Mouse (Mus musculus): Measurements from ENCODE around the gene Ell.

Ell gene

DNA sequence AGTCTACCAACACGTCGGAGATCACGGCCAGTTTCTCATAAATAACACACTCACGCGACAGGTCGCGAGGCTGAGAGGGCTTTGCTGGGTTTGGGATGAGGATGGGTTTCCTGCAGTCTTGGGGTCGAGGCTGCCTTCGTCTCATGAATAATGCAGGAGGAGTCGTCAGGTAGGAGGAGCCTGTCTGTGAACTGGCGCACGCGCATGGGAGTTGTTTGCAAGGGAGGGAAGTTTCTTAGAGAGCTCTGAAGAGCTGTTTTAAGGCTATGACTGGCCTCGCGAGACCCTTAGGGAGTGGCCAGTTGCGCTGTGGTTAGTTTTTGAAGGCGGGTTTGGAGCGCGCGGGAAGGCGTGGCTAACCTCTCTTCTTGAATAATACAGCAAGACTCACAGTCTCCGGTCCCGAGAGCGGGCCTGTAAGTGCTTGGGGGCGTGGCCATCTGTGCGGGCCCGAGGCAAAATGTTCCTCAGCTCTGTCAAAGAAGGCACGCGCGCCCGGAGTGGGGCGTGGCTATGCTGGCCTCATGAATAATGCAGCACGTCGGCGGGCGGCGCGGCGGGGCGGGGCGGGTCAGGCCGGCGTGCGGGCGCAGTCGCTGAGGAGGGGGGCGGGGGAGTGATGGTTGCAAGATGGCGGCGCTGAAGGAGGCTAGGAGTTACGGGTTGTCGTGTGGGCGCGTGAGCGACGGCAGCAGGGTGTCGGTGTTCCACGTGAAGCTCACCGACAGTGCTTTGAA is at the start of gene Ell:
TSS of gene Ell (plus strand) at position 381 of the 737 bp plus-strand sequence.
- peak; percentile 99 for DNase-seq (ENCODE audit: low spot score in 2 of 2)

DNA sequence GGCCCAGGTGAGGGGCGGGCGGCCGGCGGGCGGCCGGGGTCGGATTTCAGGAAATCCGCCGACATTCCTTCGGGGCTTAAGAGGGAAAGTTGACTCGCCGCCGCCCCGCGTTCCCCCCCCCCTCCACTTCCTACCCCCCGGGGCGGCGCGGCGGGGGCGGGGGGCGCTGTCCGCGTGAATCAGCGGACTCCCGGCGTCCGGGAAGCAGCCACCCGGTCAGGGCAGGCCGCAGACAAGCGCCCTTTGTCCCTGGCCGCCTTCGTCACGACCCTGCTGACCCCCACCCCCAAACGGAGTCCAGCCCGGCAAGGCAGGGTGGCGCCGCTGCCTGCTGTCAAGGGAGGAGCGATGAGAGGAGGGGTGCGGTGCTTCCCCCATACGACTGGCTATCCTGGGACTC is 49.7 kb upstream of the Ell start:
- DNase-seq (ENCODE audit: low spot score in 2 of 2), result no peak

GRCm38 (mm10) chr8:70490061-70490879 is 49.0 kb upstream of the Ell start:
- no peak for DNase-seq (ENCODE audit: low spot score in 2 of 2)

DNA sequence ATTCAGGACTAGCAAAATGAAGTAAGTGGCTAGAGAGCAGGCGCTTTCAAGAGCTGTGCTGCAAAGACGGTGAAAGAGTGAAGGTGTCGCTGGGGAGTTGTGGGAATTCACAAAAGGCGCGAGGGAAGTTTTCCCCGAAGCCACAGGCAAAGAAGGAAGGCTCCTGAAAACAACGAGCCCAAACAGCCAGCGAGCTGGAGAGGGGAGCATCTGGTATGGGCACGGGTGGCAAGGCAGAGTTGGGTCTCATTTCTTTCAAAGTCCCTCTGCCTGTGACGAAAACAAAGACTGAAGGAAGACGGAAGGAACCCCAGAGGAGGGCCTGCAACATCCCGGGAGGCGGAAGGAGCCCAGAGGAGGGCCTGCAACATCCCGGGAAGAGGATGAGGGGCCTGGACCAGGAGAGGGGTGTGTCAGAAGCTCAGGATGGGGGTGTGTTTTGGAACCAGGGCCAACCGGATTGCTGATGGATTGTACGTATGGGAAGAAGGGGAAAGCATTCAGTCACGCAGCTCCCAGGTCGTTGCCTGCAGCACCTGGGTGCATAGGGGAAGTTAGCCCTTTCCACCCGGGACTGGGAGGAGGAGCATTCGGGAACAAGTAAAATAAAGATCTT is 48.3 kb upstream of the Ell start:
- DNase-seq (ENCODE audit: low spot score in 2 of 2), result no peak

- no peak for DNase-seq (ENCODE audit: low spot score in 2 of 2)
These were observed 46.3 kb upstream of the Ell start, which contains the start of gene Crlf1 for GRCm38 (mm10) chr8:70492664-70493640. Crlf1 (plus strand) TSS chr8:70493158.

DNA sequence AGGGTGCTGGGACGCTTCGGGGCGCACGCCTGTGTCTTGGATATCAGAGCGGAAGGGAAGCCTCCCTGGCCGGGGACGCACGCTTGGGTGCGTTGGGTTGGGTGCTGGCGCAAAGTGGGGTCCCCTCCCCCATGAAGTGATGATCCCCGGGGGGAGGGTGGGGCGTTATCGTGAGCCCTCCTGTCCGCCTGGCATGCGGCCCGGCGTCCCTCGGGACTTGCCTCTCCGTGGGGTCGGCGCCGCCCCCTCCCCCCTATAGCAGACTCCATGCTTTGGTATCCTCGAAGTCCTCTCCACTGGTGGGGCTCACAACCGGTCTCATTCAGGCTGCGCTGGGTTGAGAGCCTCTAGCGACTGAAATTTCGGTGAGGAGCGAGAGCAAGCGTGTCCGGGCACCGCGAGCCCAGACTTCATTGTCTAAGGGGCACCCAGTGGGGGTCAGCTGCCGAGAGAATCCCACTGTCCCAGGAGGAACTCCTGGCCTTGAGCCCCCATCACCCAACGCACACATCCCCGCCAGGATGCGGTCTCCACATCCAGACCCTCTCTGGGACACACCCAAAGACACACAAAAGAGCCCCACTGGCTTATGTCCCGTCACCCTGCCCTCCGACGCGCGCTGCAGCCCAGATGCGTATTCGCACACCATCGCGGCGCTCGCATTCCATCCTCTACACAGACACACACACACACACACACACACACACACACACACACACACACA is 45.4 kb upstream of the Ell start:
- no peak for DNase-seq (ENCODE audit: low spot score in 2 of 2)

DNA sequence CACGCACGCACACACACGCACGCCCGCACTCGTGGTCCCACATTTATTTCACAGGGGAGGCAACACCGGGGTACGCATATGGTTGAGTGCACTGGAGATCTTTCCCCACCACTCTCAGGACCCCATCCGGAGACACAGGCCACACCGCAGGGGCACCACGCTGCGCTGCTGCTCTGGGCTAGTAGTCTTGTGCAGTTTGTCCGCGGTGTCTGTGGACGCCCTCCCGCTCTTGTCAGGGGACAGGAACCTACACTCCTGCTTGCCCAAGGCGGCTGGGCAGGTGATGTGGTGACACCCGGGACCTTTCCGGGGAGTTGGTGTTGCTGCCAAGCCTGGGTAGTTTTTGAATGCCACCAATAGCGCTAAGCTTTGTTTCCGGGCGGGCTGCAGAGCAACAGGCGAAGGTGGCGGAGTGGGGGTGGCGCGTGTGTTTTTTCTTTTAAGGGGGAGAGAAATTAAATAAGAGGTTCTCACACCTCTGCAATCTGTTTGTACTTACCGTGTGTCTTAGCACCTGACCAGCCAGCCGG is 44.8 kb upstream of the Ell start:
- no peak for DNase-seq (ENCODE audit: low spot score in 2 of 2)

- no peak for DNase-seq (ENCODE audit: low spot score in 2 of 2)
These were observed 44.1 kb upstream of the Ell start for GRCm38 (mm10) chr8:70495001-70495770.

GRCm38 (mm10) chr8:70495771-70496062 is 43.5 kb upstream of the Ell start:
- no peak for DNase-seq (ENCODE audit: low spot score in 2 of 2)

DNA sequence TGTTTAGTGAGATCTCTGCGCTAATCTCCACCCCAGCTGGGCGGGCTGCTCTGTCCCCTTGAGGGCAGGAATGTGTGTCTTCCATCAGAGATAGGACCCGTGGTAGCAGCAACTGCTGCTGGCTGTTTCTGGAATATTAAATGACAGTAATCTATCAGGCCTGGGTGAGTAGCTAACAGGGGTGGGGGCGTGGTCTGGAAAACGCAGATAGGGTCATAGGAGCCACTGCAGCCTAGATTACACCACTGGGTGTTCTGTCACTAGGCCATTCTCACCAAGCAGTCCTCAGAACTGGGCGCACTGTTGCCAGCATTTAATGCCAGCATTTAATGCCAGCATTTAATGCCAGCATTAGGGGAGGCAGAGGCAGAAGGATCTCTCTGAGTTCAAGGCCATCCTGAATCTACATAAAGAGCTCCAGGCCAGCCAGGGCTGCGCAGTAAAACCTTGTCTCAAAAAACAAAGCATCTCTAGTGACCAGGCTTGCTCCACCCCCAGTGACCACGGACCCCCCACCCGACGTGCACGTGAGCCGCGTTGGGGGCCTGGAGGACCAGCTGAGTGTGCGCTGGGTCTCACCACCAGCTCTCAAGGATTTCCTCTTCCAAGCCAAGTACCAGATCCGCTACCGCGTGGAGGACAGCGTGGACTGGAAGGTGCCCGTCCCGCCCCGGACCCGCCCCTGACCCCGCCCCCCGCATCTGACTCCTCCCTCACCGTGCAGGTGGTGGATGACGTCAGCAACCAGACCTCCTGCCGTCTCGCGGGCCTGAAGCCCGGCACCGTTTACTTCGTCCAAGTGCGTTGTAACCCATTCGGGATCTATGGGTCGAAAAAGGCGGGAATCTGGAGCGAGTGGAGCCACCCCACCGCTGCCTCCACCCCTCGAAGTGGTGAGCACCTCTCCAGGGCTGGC is 38.6 kb upstream of the Ell start:
- DNase-seq (ENCODE audit: low spot score in 2 of 2), result no peak

DNA sequence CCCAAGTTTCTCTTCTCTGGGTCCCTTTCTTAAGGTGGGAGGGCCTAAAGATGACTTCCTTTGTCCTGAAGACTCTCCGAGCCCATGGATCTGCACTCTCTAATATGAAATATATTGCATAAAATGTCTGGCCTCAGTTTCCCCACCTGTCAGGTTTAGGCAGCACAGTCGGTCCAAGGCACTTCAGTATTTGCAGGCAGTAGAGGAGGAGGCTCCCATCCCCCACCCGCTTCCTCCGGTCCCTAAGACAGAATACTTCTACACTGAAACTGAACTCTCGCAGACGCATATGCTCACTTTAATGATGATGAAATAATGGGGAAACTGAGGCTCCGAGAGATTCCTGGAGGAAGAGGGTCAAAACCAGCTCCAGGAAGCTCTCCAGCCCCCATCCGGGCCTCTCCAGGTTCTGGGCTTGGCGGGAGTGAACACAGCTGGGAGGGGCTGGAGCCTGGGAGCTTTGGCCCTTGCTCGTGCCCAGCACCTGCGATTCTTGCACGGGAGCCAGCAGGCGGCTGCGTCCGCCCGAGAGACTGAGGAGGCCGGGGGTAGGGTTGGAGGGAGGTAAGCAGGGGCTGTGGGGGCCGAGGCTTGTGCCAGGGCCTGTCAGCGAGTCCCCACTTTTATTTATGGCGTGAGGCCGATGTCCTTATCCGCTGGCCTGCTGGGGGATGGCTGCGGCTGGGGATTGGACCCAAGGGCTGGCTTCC is 37.3 kb upstream of the Ell start:
- DNase-seq (ENCODE audit: low spot score in 2 of 2), result peak in 1 of 2 experiments; percentile 74

GRCm38 (mm10) chr8:70502540-70502939 is 36.7 kb upstream of the Ell start:
- no peak for DNase-seq (ENCODE audit: low spot score in 2 of 2)

GRCm38 (mm10) chr8:70503062-70503750 is 36.1 kb upstream of the Ell start:
- DNase-seq (ENCODE audit: low spot score in 2 of 2), result peak in 1 of 2 experiments; percentile 75

DNA sequence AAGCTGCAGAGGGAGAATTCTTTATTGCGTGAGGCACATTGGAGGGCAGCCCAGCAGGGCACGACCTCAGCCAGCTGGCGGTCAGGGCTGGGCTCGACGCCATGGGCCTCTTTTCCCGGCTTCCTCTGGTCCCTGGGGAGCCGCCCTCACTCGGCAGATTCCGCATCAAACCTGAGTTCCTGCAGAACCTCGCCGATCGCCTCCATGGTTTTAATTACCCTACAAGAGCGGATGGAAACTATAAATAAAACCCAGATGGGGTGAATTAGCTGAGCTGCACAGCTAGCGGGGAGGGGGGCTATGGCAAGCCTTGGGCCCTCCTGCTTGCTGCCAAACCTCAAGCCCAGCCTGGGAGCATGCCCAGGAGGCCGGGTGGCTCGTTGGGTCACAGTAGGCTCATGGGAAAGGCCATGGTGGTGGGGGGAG is 35.0 kb upstream of the Ell start:
- DNase-seq (ENCODE audit: low spot score in 2 of 2), result peak in 1 of 2 experiments; percentile 67

- peak; percentile 75 to 88 for DNase-seq (ENCODE audit: low spot score in 2 of 2)
These were observed 34.4 kb upstream of the Ell start for GRCm38 (mm10) chr8:70504851-70505250.

DNA sequence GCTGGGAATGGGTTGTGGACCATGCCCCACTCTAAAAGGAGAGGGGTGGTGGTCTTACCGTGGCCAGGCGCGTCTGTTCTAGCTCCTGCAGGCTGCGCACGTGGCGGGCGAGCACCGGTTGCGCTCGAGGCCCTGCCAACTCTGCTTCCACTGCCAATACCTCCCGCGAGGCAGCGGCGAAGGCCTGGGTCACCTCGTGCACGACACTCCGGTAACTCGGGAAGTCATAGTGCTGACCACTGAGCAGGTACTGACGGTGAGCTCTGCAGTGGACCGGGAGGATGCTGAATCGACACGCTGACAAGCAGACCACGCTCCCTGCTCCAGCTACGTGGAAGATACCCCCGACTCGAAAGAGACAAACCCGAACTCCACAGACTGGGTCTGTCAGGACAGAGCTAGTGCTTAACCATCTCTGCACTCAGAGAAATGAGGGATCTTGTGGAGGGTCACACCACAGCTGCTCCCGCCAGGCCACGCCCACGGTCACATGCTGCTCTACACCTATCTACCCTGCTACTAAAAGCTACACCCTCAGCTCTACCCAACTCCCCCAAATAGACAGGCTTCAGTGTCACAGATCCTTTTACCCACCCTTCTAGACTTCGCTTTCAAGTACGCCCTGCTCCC is 33.4 kb upstream of the Ell start:
- no peak for DNase-seq (ENCODE audit: low spot score in 2 of 2)
